Mouse (Mus musculus): ENCODE measurements around the gene Mpg. TPM values are rescaled to one million over a fixed set of nuclear protein-coding genes. Genes with fewer than 3 reads are reported as not detected.

Mpg gene
- total RNA-seq (2023), result 1 to 10 TPM; 8.3 to 9.1 TPM

GRCm38 (mm10) chr11:32226124-32226871 is at the start of gene Mpg:
TSS of gene Mpg (plus strand) at chr11:32226505.

GRCm38 (mm10) chr11:32200075-32200601 is 26.2 kb upstream of the Mpg start, which contains the start of gene Il9r:
TSS of gene Il9r (minus strand) at chr11:32200279.

GRCm38 (mm10) chr11:32205058-32205873 is 21.0 kb upstream of the Mpg start, which contains the start of gene Snrnp25:
TSS of gene Snrnp25 (plus strand) at chr11:32205415.

GRCm38 (mm10) chr11:32221951-32222409 is 4.3 kb upstream of the Mpg start, which contains the start of gene Rhbdf1:
TSS of gene Rhbdf1 (minus strand) at chr11:32222300.

GRCm38 (mm10) chr11:32267188-32267884 is 41.0 kb downstream of the Mpg start, which contains the start of gene Nprl3:
TSS of gene Nprl3 (minus strand) at chr11:32267707.

GRCm38 (mm10) chr11:32276347-32276746 is 50.0 kb downstream of the Mpg start, which contains the start of gene Hba-x:
TSS of gene Hba-x (plus strand) at chr11:32276400.

Other genes starting within 250 kb of the Mpg start
- gene Nsg2, start 226.0 kb upstream of the Mpg start, total RNA-seq (2023), result under 1 TPM in 1 of 2 experiments, not detected in 1; 0.44 TPM
- gene Il9r, start 26.2 kb upstream of the Mpg start, total RNA-seq (2023), result under 1 TPM; 0.16 to 0.18 TPM
- 10 to 100 TPM; 10.8 to 15.6 TPM for gene Snrnp25, start 21.1 kb upstream of the Mpg start, total RNA-seq (2023)
- gene Rhbdf1, start 4.2 kb upstream of the Mpg start, total RNA-seq (2023), result 1 to 10 TPM in 1 of 2 experiments, under 1 TPM in 1; 0.36 to 1.1 TPM
- gene Nprl3, start 41.2 kb downstream of the Mpg start, total RNA-seq (2023), result 10 to 100 TPM; 16.4 to 18.4 TPM
- gene Hba-x, start 49.9 kb downstream of the Mpg start, total RNA-seq (2023), result not detected
- gene Hba-a1, start 57.0 kb downstream of the Mpg start, total RNA-seq (2023), result 1,000 to 10,000 TPM; 1,163 to 1,619 TPM
- gene Hbq1b, start 60.5 kb downstream of the Mpg start, total RNA-seq (2023), result 1 to 10 TPM; 2.0 to 2.8 TPM
- gene Hba-a2, start 70.0 kb downstream of the Mpg start, total RNA-seq (2023), result 100 to 1,000 TPM; 626 to 696 TPM
- gene Hbq1a, start 73.6 kb downstream of the Mpg start, total RNA-seq (2023), result not detected
- gene Sh3pxd2b, start 121.3 kb downstream of the Mpg start, total RNA-seq (2023), result 1 to 10 TPM; 4.0 to 5.8 TPM
- gene Ubtd2, start 228.9 kb downstream of the Mpg start, total RNA-seq (2023), result 1 to 10 TPM in 1 of 2 experiments, under 1 TPM in 1; 0.82 to 2.2 TPM